Mouse (Mus musculus) cerebellum, postnatal 4 days (tissue): ENCODE measurements around the gene Selenos.

Experiments
- DNase-seq, 2 experiments: peaks; one replicate each; pipeline ENCODE4 v3.0.0; 2022; ENCODE audit warnings: low spot score in 2 of 2, mixed read lengths in 1 of 2

Gene Selenos

DNA sequence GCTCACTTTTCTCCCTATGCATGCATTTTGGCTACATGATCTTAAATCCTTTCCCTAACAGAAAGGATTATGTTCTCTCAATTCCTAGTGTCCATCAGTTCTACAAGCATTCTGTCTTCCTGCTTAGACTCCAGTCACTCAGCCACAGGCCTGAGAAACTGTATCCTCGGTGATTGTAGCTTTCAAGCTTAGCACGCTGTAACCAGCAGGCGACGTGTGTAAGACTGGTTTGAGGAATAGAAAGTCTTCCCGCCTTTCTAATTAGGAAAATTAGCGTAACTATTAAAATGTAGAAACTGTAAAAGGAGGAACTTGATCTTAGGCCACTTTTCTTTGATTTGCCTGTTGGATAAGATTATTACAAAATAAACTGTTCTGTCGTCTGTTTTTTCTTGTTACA, 39.3 kb downstream of the Selenos start:
- DNase-seq, result no peak

DNA sequence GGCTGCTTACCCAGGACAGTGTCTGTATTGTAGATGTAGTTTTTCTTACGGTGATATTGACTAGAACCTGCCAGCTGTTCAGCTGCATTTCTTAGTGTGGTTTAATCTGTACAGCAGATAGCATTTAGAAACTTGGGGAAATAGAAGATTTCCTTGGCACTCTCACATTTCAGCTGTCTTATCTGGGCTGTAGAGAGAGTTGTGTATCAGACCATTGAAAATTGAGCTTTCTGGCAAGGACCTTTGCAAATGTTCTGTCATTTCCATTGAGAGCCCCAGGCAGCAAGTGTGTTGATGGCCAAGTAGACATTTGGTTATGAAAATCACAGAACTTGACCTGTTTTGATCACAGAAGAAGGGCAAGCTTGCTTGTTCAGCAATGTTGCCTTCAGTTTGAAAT, 40.7 kb downstream of the Selenos start:
- DNase-seq, result no peak

DNA sequence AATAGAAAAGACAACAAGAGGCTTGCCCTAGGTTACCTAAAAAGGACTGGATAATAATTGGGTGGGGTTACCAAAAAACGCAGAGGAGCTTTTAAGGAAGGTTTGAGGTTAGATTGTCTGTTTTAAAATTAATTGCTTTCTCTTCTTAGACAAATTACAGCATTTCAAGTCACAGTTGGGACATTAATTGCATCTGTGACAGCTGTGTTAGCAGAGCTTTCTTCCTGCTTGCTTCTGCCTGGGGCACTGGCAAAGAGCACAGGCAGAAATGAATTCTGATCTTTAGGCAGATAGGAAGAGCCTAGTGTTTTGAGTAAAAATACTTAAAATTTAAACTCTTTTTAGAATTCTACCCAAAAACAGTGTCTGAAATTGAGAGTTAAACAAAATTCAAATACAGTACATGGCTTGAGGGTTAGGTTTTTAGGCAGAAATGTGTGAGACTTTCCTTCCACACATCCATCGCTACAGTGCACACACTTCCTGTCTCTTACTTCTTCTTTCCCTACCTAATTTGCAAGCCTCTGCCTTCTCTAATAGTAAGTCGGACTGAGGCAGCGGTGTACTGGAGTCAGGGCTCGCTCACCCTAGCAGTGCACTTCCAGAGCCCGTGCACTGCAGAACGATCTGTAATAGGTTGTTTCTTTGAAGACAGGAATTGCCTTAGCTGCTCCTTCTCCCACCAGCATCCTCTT, 41.4 kb downstream of the Selenos start:
- DNase-seq, result no peak

DNA sequence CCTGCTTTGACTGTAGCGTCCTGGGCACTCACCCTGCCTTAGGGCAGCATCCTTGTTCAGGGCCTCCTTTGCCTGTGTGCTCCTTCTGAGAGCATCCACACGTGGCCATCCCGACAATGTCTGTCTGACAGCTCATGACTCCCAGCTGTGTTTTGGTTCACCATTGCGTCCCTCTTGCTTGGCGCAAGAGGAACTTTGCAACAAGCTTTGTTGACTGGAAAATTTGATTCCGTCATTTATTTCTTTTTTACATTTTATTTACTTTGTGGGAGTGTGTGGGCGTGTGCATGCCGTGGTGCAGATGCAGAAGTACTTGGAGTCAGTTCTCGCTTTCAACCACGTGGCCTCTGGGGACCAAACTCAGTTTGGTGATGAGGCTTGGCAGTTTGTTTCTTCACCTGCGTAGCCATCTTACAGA, 45.1 kb downstream of the Selenos start:
- DNase-seq, result no peak

DNA sequence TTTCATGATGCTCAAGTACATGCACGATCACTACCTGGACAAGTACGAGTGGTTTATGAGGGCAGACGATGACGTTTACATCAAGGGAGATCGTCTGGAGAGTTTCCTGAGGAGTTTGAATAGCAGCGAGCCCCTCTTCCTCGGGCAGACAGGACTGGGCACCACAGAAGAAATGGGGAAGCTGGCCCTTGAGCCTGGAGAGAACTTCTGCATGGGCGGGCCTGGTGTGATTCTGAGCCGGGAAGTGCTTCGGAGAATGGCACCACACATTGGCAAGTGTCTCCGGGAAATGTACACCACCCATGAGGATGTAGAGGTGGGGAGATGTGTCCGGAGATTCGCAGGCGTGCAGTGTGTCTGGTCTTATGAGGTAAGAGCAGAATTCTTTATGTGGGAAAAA, 45.9 kb downstream of the Selenos start:
- no peak for DNase-seq

DNA sequence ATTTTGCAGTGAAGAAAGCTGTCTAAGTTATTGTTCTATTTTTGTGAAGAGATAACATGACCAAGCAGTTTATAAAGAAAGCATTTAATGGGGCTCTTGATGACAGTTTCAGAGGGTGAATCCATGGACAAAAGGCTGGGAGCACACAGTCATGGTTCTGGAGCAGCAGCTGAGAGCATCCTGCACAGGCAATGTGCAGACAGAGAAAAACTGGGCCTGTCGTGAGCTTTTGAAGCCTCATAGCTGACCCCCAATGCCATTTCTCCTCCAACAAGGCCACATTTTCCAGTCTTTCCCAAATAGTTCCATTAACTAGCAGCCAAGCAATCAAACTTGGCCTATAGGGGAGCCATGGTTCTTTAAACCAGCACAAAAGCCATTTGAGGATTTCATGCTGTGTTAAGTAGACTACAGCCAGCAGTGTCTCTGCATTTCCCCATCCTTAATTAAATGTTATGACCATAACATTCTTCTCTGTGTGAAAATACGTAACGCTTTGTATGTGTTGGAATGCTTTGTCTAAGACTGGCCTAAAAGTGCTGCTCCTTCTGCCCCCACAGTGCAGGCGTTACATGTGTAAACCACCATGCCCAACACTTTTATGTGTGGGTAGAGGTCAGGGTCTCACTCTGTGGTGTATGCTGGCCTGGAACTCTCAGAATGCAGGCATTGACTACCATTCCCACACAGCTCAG, 48.6 kb downstream of the Selenos start:
- DNase-seq, result no peak

DNA sequence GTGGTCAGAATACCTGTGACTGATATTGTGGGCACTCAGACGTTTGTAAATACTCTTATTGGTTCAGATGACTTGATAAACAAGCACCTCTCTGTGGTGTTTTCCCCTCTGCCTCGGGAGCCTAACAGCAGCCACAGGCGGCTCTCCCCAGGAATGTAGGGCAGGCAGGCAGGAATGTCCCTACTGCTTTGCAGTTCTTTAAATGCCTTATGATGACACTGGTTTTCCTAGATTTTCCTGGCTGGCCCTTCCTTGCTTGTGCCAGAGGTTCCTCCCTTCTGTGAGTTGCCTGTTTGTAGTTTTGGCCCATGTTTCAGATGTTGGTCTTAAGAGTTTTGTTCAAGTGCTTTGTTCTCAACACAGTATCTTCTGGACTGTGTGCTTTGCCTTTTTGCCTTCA, 49.4 kb downstream of the Selenos start:
- no peak for DNase-seq

DNA sequence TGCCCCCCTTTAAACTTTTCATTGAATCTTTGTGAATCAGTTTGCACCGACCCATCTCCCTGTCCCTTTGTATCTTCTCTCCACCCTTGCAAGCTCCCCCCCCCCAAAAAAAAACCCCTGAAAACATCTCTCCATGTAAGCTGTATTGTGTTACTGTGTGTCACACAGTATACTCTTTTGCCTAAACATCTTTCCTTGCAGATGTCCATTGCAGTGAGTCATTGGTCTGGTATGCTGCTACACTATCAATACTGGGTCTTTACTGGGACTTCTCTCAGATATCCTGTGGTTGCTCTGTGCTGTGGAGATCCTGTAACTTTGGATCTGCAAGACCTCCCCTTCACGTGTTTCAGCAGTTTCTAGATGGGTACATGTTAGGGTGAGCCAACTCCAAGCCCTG, 50.8 kb downstream of the Selenos start:
- no peak for DNase-seq

DNA sequence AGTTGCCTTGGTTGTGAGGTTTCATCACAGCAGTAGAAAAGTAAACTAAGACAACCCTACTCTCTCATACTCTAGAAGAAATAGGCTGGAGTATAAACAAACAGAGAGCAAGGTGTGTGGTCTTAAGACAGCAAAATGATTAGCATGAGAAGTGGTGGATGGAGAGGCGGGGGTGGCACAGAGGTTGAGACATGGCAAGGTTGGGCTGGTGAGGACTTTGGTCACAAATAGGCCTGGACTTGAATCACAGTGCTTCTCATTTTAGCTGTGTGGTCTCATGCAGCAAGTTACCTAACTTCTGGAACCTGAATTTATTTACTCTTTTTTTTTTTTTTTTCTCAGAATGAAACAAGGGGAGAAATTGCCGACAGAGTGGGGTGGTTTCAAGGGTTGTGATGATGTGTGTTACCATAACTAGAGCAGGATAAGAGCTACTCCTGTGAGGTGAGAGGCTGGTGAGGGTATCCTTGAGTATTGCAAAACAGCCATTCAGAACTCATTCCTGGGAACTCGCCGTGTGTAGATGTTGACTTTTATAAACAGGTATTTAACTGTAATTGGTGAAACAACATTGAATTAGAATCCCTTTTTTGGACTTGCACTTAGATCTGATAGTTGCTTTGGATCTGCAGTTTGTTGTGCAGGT, 52.5 kb downstream of the Selenos start:
- DNase-seq, result no peak

DNA sequence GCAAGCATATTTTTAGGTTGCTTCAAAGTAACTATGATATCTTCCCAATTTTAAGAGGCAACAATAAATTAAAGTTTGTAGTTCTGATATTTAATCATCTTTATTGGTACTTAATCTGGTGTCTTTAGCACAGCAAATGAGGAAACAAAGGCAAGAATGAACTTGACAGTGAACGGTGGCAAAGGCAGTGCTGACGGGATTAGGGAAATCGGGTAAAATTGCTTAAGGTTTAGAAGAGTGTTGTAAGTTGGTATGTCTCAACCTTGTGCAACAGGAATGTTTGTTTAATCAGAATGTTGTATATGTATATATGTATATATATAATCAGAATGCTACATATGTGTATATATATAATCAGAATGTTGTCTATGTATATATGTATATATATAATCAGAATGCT, 54.7 kb downstream of the Selenos start:
- DNase-seq, result no peak

DNA sequence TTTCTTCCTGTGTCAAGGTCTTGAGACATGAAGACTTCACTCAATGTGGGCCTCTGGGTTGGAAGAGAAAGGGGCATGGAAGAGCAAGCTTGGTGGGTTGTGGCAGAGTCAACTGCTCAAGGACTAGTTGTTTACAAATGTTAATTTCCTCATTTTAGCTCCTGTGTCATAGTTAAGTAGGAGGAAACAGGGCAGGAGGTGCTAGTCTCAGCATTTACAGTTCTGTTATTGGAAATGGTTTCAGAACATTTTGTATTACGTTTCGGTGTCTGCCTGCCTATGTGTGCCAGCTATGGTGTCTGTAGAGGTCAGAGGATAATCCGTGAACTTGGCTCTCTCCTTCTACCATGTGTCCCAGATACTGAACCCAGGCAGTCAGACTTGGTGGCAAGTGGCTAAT, 56.2 kb downstream of the Selenos start:
- no peak for DNase-seq

DNA sequence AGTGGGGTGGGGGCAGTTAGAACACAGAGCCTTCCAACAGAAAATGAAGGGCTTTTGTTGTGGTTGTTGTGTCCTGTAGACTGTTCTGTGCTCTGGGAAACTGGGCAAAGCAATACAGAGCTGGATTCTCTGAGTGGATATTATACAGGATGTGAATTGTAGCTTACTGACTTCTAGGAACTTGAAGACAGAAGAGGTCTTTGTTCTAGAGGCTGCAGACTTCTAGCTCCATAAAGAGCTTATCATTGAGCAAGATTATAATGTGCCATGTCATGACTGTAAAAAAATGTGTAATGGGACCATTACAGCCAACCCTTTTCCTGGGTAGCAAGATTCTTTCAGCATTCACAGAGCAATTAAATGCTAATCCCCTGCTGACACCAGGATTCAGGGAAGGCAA, 56.7 kb downstream of the Selenos start:
- no peak for DNase-seq

DNA sequence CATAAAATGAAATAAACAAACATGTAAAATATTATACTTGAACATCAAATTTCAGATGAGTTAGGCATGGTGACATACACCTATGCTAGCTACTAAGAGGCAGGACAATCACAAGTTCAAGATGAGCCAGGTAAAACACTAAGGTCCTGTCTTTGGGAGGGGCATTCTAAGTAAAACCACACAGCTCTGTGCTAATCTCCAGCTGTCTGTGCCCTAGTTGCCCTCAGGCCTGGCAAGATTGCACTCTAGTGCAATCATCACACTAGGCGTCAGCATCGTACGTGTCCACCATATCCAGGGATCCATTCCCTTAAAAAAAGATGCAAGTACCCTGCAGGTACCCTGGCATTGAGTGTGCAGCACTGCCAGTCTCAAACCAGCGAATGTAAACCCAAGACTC, 57.9 kb downstream of the Selenos start:
- DNase-seq, result no peak

DNA sequence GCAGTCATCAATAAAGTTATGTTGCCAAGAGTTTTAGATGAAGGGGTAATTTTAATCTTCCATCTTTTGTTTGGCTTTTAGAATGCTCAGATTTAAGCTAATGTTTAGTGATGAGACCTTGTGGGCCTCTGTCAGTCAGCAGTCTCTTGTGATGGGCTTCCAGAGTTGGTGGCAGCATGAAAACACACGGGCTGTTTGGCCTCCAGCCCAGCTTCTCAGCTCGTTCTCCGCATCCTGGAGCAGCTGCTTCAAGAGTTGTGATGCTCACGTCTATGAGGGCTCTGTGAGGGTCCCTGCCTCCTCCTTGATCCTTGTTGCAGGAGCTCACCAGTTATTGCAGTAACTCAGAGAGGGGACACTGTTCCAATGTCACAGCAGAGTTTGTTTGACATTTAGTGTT, 58.9 kb downstream of the Selenos start:
- no peak for DNase-seq

DNA sequence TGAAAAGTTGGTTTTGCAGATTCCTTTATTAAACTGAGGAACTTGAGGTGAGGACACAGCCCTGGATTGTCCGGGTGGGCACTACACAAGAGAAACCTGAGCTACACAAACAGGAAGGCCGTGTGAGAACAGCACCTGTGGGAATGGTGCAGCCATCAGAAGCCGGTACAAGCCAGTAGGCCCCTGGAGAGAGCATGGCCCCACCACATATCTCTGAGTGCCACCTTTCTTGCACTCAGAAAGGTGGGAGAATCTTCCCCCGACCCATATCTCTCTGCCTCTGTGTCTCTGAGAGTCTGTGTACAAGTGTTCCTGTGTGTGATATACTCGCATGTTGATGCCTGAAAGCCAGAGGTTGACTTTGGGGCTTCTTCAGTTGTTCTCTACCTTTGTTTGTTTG, 59.4 kb downstream of the Selenos start:
- no peak for DNase-seq
